Mouse (Mus musculus): ENCODE results near the gene Gm11146.

Gm11146 gene

GRCm38 (mm10) chr16:77601994-77602393, at the start of gene Gm11146:
Gene Gm11146, minus strand, starts transcription at chr16:77602094.
- DNase-seq (ENCODE audit: low spot score in 2 of 2) = no peak

GRCm38 (mm10) chr16:77650596-77650995, 48.7 kb upstream of the Gm11146 start:
- DNase-seq (ENCODE audit: low spot score in 2 of 2) = no peak

- no peak for DNase-seq (ENCODE audit: low spot score in 2 of 2)
Measured at GRCm38 (mm10) chr16:77649006-77649405, 47.1 kb upstream of the Gm11146 start.

GRCm38 (mm10) chr16:77648181-77648580, 46.3 kb upstream of the Gm11146 start:
- DNase-seq (ENCODE audit: low spot score in 2 of 2) = no peak

- DNase-seq (ENCODE audit: low spot score in 2 of 2) = no peak
Measured at GRCm38 (mm10) chr16:77646146-77646545, 44.3 kb upstream of the Gm11146 start.

- no peak for DNase-seq (ENCODE audit: low spot score in 2 of 2)
Measured at GRCm38 (mm10) chr16:77644976-77645375, 43.1 kb upstream of the Gm11146 start.

GRCm38 (mm10) chr16:77643871-77644720, 42.2 kb upstream of the Gm11146 start:
- peak in 1 of 2 experiments; percentile 45 for DNase-seq (ENCODE audit: low spot score in 2 of 2)

GRCm38 (mm10) chr16:77643036-77643870, 41.4 kb upstream of the Gm11146 start:
- DNase-seq (ENCODE audit: low spot score in 2 of 2) = peak in 1 of 2 experiments; percentile 12

- no peak for DNase-seq (ENCODE audit: low spot score in 2 of 2)
Measured at GRCm38 (mm10) chr16:77636497-77636896, 34.6 kb upstream of the Gm11146 start.

GRCm38 (mm10) chr16:77632315-77632881, 30.5 kb upstream of the Gm11146 start:
- DNase-seq (ENCODE audit: low spot score in 2 of 2) = no peak

GRCm38 (mm10) chr16:77622681-77623080, 20.8 kb upstream of the Gm11146 start:
- DNase-seq (ENCODE audit: low spot score in 2 of 2) = no peak

- no peak for DNase-seq (ENCODE audit: low spot score in 2 of 2)
Measured at GRCm38 (mm10) chr16:77602581-77602980, 687 bp upstream of the Gm11146 start.

GRCm38 (mm10) chr16:77598787-77599186, 3.1 kb downstream of the Gm11146 start:
- no peak for DNase-seq (ENCODE audit: low spot score in 2 of 2)

- DNase-seq (ENCODE audit: low spot score in 2 of 2) = no peak
Measured at GRCm38 (mm10) chr16:77596556-77596955, 5.3 kb downstream of the Gm11146 start.

- no peak for DNase-seq (ENCODE audit: low spot score in 2 of 2)
Measured at GRCm38 (mm10) chr16:77595661-77596060, 6.2 kb downstream of the Gm11146 start.

GRCm38 (mm10) chr16:77594553-77594952, 7.3 kb downstream of the Gm11146 start:
- DNase-seq (ENCODE audit: low spot score in 2 of 2) = no peak

GRCm38 (mm10) chr16:77593828-77594421, 8.0 kb downstream of the Gm11146 start:
- no peak for DNase-seq (ENCODE audit: low spot score in 2 of 2)

GRCm38 (mm10) chr16:77592986-77593385, 8.9 kb downstream of the Gm11146 start:
- no peak for DNase-seq (ENCODE audit: low spot score in 2 of 2)

GRCm38 (mm10) chr16:77573036-77573435, 28.9 kb downstream of the Gm11146 start:
- DNase-seq (ENCODE audit: low spot score in 2 of 2) = no peak

- no peak for DNase-seq (ENCODE audit: low spot score in 2 of 2)
Measured at GRCm38 (mm10) chr16:77569457-77569856, 32.4 kb downstream of the Gm11146 start.

- no peak for DNase-seq (ENCODE audit: low spot score in 2 of 2)
Measured at GRCm38 (mm10) chr16:77568384-77568783, 33.5 kb downstream of the Gm11146 start.

- DNase-seq (ENCODE audit: low spot score in 2 of 2) = no peak
Measured at GRCm38 (mm10) chr16:77562852-77563251, 39.0 kb downstream of the Gm11146 start.

Data from spleen, postnatal 10 days (tissue).